Mouse (Mus musculus) lung, postnatal 4 days (tissue): ENCODE measurements around the gene Izumo4.

Experiments
- DNase-seq, 2 experiments: peaks; one replicate each; pipeline ENCODE4 v3.0.0; 2021

The Izumo4 gene

GRCm38 (mm10) chr10:80687850-80688249 is 14.1 kb upstream of the Izumo4 start:
- DNase-seq, result peak; percentile 79 to 86

GRCm38 (mm10) chr10:80692249-80693165 is 9.5 kb upstream of the Izumo4 start:
- DNase-seq, result peak; percentile 60 to 65

GRCm38 (mm10) chr10:80693401-80694045 is 8.5 kb upstream of the Izumo4 start:
- DNase-seq, result no peak

- no peak for DNase-seq
Observed at GRCm38 (mm10) chr10:80694159-80694938, 7.6 kb upstream of the Izumo4 start.

GRCm38 (mm10) chr10:80695186-80695585 is 6.8 kb upstream of the Izumo4 start:
- DNase-seq, result peak; percentile 82 to 87

- peak; percentile 46 to 58 for DNase-seq
Observed at GRCm38 (mm10) chr10:80695801-80696501, 6.0 kb upstream of the Izumo4 start.

- DNase-seq, result no peak
Observed at GRCm38 (mm10) chr10:80696502-80697392, 5.2 kb upstream of the Izumo4 start.

- DNase-seq, result no peak
Observed at GRCm38 (mm10) chr10:80697393-80697787, 4.6 kb upstream of the Izumo4 start.

- DNase-seq, result no peak
Observed at GRCm38 (mm10) chr10:80697812-80698211, 4.2 kb upstream of the Izumo4 start.

GRCm38 (mm10) chr10:80698605-80699004 is 3.4 kb upstream of the Izumo4 start:
- no peak for DNase-seq

GRCm38 (mm10) chr10:80700038-80700504 is 1.9 kb upstream of the Izumo4 start:
- DNase-seq, result no peak

GRCm38 (mm10) chr10:80700732-80701131 is 1.3 kb upstream of the Izumo4 start:
- no peak for DNase-seq

GRCm38 (mm10) chr10:80702536-80703390 is 779 bp downstream of the Izumo4 start:
- peak; percentile 96 to 98 for DNase-seq

- DNase-seq, result no peak
Observed at GRCm38 (mm10) chr10:80703643-80704042, 1.7 kb downstream of the Izumo4 start.

GRCm38 (mm10) chr10:80704418-80704817 is 2.4 kb downstream of the Izumo4 start:
- DNase-seq, result no peak

GRCm38 (mm10) chr10:80705033-80705432 is 3.0 kb downstream of the Izumo4 start:
- DNase-seq, result no peak

GRCm38 (mm10) chr10:80705479-80705878 is 3.5 kb downstream of the Izumo4 start:
- no peak for DNase-seq

GRCm38 (mm10) chr10:80710834-80711233 is 8.8 kb downstream of the Izumo4 start:
- no peak for DNase-seq

GRCm38 (mm10) chr10:80717281-80717680 is 15.3 kb downstream of the Izumo4 start:
- DNase-seq, result no peak

- DNase-seq, result no peak
Observed at GRCm38 (mm10) chr10:80727369-80728127, 25.6 kb downstream of the Izumo4 start.
